Mouse (Mus musculus) gastrocnemius, postnatal 10 days (tissue): ENCODE results near the gene Rarg. TPM values are rescaled to one million over a fixed set of nuclear protein-coding genes. Genes with fewer than 3 reads are reported as not detected.
A peak's percentile ranks its signal among the peaks of the same experiment; 100 is the strongest.

Experiments
- DNase-seq: peaks from one replicate; pipeline ENCODE4 v3.0.0; 2021; ENCODE audit warnings: mixed read lengths
- long read RNA-seq, 2 experiments: library from polyadenylated mRNA; stranded (forward); transcript quantifications; one replicate each; pipeline ENCODE4 v2.0.0; 2021
- total RNA-seq, 2 experiments: library from RNA; stranded (reverse); gene quantifications; 2 replicates each; pipeline ENCODE4 v1.2.3; 2021

Rarg gene
- 10 to 100 TPM; 12.4 to 22.2 TPM for total RNA-seq
- long read RNA-seq, experiment 1, transcript Rarg-202 (8 exons, 2,718 nt), result major isoform, 13 of 22 reads
- long read RNA-seq, experiment 1, partial matches to known transcripts, result 2 of 22 reads
- long read RNA-seq, experiment 1, other reads (novel, unspliced or antisense), result 4 of 22 reads
- long read RNA-seq, experiment 2, partial matches to known transcripts, result 1 of 12 reads
- long read RNA-seq, experiment 2, other reads (novel, unspliced or antisense), result 5 of 12 reads

DNA sequence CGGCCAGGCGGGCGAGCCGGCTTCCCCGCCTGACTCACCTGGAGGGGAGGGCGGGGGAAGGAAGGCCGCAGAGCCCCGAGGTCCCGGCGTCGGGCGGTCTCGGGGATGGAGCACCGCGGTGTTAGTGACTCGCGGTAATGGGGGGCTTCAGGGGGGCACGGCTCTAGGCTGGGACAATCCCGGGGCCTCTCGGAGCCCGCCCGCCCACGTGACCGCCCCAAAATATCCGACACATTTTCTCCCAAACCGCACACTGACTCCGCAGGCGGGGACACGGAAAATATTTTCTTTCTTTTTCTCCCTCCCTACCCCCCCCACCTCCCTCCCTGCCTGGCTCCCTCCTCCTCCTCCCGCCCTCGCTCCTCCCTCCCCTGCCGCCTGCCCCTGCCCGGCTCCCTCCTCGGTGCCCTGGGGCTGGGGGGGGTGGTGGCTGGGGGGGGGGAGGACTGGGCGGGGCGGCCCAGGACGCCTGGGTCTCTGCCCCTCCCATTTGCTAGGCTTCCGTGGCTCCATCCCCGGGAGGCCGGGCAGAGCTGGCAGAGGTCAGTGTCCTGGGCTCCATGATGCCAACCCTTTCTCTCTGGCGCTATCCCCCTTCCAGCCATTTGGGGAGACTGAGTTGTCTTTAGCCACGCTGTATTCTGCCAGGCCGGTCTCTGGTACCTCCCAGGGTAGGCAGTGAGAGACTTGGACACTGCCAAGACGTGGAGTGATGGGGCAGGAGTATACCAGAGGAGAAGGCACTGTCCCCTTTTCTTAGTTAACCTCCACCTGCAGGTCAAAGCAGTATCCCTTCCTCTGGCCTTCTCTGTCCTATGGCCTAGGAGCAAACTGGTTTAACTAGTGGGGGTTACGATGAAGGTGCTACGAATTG, at the start of gene Rarg:
Gene Rarg (minus strand): TSS at position 316 of the 874 bp plus-strand sequence.
- peak; percentile 44 for DNase-seq

DNA sequence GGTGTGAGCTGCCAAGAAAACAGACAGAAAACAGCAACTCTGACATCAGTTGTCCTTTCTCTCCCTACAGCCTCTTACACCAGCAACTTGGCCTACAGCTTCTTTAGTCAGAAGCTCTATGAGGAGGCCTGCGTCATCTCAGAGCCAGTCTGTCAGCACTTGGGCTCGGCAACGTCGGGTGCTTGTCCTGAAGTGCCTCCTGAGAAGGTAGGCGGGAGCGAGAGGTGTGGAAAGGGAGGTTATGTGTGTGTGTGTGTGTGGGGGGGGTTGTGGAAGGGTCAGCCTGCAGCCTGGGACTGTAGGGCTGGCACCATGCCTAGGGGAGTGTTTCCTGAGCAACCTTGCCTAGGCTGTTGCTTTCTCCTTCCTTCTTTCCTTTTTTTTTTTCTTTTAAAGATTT, 45.2 kb upstream of the Rarg start:
- DNase-seq, result no peak

DNA sequence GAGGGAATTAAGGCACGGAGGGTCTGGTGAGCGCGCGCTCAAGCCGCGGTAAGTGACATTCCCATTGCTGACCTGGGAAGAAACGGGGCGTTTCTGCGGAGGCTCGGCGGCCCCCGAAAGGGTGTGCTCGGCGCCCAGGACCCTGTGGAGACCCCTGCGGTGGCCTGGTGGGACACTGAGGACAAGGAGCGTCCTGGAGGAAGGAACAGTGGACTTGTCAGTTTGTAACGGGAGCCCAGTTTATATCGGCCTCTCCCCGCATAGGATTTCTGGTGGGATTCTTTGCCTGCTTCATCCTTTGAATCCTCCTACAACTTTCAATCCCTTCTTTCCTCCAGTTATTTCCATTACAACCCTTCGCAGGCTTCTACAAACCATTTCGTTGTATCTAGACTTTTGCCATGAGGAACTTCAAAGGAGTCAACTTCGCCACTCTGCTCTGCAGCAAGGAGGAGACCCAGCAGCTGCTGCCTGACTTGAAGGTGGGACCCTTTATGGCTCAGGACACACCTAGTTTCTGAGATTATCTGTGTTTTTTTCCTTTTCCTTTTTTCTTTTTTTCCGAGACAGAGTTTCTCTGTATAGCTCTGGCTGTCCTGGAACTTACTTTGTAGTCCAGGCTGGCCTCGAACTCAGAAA, 39.2 kb upstream of the Rarg start:
- no peak for DNase-seq

GRCm38 (mm10) chr15:102295633-102296367, 38.5 kb upstream of the Rarg start, which contains the start of gene Espl1:
TSS of gene Espl1 (plus strand) at chr15:102296266.
- DNase-seq, result peak; percentile 92

DNA sequence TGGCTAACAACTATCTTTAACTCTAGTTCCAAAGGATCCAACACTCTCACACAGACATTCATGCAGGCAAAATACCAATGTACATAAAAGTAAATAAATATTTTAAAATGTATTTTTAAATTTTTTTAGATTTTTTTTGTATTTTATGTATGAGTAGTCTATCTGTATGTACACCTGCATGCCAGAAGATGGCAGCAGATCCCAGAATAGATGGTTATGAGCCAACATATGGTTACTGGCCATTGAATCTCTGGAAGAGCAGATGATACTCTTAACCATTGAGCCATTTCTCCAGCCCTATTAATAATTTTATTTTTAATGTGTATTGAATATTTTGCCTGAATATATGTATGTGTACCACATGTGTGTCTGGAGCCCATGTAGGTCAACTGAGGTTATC, 30.1 kb upstream of the Rarg start:
- DNase-seq, result no peak

GRCm38 (mm10) chr15:102283648-102284047, 26.3 kb upstream of the Rarg start:
- no peak for DNase-seq

DNA sequence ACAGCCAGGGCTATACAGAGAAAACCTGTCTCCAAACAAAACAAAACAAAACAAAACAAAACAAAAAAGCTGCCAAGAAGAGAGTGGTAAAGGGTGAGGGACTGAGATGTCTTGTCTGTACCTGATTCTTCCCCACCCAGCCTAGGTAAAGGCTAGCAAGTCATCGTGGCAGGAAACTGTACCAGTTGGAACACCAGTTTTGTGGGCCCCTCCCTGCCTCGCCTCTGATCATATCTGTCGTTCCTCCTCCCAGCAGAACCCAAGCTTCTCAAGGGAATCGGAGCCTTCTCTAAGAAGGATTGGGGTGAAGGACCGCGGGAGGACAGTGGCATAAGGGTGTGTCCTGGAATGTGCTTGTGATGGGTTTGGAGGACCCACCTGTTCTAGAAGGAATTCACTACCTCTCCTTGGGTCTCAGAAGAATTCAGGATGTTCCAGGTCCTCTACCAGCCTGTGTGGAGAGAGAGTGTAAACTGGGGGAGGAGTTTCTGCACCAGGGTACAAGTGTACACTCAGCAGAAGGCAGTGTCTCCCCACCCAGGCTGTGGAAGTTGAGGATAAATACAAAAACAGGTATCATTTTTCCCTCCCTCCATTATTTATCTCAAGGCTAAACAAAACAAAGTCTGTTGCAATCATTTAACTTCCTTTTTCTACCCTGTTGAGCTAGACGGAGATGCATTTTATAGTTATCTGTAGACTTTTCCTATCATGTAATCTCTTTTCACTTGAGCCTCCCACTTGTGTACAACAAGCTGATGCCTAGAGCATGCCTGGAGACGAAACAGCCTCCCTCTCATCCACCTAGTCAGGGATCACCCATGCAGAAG, 25.4 kb upstream of the Rarg start:
- DNase-seq, result no peak

- DNase-seq, result no peak
These were observed 23.3 kb upstream of the Rarg start for GRCm38 (mm10) chr15:102280623-102281022.

DNA sequence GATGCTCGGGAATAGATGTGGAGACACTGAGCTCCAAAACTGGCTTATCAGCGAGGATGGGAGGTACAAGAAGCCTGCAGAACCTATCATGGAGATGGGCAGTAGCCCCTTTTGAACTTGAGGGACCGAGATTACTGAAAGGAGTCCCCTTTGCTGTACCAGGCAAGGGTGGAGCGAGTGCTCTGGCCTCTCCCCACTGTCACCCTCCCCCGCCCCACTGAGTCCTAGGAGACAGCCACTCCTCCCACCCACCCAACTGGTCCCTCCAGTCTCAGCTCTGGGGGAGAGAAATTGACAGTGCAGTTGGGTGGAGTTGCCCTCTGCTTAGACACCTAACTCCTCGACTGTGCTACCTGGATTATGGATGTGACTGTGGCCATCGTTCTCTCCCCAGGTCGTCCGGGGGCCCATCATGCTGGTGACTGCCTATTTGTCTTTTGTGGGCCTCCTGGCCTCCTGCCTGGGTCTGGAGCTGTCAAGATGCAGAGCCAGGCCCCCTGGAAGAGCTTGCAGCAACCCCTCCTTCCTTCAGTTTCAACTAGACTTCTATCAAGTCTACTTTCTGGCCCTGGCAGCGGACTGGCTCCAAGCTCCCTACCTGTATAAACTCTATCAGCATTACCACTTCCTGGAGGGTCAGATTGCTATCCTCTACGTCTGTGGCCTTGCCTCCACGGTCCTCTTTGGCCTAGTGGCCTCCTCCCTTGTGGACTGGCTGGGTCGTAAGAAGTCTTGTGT, 22.6 kb upstream of the Rarg start:
- no peak for DNase-seq

DNA sequence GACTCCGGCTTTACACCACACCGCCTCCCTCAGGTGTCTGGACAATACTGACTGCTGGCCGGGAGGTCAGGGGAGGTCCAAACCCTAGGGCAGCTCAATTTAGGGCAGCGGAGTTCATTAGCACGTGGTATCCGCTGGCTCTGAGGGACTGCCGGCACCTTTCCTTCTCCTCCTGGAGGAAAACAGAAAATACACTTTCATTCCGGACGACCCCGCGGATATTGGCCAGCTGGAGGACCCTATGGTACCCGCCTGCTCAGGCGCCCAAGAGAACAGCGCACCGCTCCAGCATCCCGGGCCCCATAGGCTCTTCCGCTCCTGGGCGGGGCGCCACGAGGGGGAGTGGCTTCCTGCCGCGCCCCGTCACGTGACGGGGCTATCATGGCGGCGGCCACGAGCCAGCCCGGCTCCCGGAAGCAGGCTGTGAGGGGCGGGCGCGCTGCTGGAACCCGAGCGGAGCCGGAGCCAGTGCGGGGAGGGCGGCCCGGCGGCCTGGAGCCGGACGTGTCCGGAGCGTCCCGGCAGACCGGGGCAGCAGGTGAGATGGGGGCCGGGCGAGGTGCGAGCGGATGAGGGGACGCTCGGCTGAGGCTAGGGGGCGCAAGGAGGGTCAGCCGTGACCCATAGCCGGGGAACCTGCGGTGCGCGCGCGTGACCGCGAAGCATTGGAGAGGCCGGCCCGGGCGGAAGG, 21.9 kb upstream of the Rarg start, which contains the start of gene Mfsd5:
Gene Mfsd5 (plus strand): TSS at position 363 of the 691 bp plus-strand sequence.
- DNase-seq, result peak; percentile 94

DNA sequence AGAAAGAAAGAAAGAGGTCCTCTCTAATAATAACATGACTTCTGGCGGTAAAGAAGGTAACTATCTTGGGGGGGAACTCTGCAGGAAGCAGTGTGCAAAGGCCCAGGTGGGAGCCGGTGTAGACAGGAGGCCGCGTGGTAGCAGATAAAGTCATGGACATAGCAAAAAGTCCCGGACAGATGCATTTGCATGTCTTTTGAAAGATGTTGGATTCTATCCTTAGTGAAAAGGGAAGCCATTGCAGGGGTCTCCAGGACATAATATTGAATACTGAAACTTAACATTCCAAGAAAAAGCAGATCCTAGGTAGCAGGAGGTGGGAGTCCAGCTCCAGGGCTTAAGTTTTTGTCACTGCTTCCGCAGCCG, 21.4 kb upstream of the Rarg start:
- DNase-seq, result no peak

- DNase-seq, result no peak
These were observed 16.8 kb upstream of the Rarg start for GRCm38 (mm10) chr15:102273982-102274716.

GRCm38 (mm10) chr15:102271441-102271840, 14.1 kb upstream of the Rarg start:
- no peak for DNase-seq

DNA sequence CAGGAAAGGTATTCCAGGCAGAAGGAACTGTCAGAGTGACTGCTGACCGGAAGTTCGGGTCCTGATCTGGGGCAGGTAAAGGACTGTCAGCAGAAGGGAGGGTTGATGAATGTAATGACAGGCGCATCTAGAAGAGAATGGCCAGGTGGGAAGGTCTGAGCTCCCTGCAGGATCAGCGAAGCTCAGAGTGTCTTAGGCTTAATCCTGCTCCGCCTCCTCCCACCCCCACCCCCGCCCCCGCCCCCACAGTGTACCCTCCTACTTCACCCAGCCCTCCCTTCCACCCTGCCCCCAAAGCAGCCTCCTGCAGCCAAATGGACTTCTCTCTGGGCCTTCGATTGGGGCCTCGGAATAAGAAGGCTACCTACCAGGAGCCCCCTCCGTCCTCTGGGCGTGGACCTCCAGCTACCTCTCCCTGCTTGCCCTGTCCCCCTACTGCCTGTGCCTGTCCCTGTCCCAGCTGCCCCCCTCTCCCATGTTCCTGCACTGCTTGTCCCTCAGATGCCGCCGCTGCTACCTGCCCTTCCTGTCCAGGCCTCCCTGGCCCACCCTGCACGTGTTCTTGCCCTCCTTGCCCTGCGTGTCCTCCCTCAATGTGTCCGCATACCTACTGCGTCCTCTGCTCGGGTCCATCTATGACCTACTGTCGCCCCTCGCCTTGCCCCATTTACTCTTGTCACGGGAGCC, 13.1 kb upstream of the Rarg start, which contains the start of gene Gm9918:
Gene Gm9918 (plus strand): TSS at position 290 of the 687 bp plus-strand sequence.
- no peak for DNase-seq

DNA sequence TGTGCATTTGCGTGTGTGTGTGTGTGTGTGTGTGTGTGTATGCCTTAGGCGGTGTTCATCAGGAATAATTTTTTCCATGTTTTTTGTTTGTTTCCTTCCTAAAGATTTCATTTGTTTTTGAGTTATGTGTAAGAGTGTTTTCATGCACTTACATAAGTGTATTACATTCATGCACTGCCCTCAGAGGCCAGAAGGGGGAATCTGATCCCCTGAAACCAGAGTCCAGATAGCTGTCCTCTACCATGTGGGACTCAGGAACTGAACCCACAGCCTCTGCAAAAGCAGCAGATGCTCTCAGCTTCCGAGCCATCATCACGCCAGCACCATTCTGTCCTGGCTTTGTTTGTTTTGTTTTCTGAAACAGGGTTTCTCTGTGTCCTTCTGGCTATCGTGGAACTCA, 8.2 kb upstream of the Rarg start:
- DNase-seq, result no peak

DNA sequence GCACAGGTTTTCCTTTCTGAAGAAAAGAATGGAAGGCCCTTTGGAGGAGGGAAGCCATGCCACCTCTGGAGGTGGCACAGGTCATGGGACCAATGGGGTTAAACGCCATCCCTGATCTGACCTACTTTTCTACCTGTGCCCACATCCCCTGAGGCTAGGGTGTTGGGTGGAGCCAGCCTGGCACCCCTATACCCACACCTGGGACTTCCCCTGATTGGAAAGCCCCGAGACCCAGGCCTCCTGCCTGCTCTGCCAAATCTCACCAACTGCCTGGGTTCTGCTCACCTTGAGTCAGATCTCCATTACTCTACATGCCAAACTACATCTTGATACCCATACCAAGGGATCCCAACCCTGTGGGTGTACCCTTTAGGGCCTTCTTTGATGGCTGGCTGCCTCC, 5.7 kb upstream of the Rarg start:
- no peak for DNase-seq

DNA sequence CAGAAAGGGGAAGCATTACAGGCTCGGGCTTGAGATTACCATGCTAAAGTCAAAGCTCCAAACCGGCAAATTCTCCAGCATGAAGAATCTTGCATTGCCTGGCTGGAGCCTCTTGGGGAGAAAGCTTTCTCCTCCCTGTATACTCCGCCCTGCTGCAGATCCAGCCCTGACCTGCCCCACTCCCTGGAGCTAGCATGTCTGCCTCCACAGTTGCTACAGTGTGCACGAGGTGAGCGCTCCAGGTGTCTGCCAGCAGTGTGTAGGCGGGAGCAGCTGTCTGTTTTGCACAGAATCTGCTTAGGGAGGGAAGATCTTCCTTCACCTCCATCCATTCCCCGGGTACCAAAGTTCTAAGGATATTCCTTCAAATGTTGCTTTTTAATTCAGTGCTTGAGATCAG, 5.3 kb upstream of the Rarg start:
- no peak for DNase-seq

GRCm38 (mm10) chr15:102258581-102259253, 1.4 kb upstream of the Rarg start:
- DNase-seq, result no peak
